Mouse (Mus musculus) C2C12 (cell line): Measurements from ENCODE around the gene Ssxb10. TPM values are rescaled to one million over a fixed set of nuclear protein-coding genes. Genes with fewer than 3 reads are reported as not detected.
"Not testable (repeated sequence)": the region's sequence is repeated elsewhere in the genome, so short reads cannot be mapped to it uniquely, and the experiment has no call there.

Source experiments
- H3K27me3 ChIP-seq: one replicate; pipeline ENCODE4 v1.6.1; 2011; ENCODE audit not compliant: control insufficient read depth, insufficient read depth, insufficient read length
- H3K36me3 ChIP-seq: one replicate; pipeline ENCODE4 v1.6.1; 2011; ENCODE audit not compliant: control insufficient read depth, insufficient read depth
- H3K4me3 ChIP-seq: one replicate; pipeline ENCODE4 v1.5.1; 2011; ENCODE audit warnings: mild to moderate bottlenecking, control low read depth; ENCODE audit not compliant: poor library complexity, insufficient read depth, severe bottlenecking
- H3K79me2 ChIP-seq: one replicate; pipeline ENCODE4 v1.6.1; 2011; ENCODE audit not compliant: control insufficient read depth, insufficient read depth
- H3K79me3 ChIP-seq: one replicate; pipeline ENCODE4 v1.6.1; 2011; ENCODE audit warnings: low read depth, control low read depth
- H3ac ChIP-seq: one replicate; pipeline ENCODE3; 2011; ENCODE audit warnings: low read depth; ENCODE audit not compliant: control insufficient read depth, insufficient read length
- CEBPB ChIP-seq: IDR thresholded peaks from one replicate; pipeline ENCODE4 v1.6.1; 2011; ENCODE audit warnings: low read depth, mild to moderate bottlenecking, control low read depth, moderate library complexity
- CTCF ChIP-seq: IDR thresholded peaks from one replicate; pipeline ENCODE4 v1.5.1; 2011; ENCODE audit not compliant: control insufficient read depth, insufficient read depth, insufficient read length
- FOSL1 ChIP-seq: IDR thresholded peaks from one replicate; pipeline ENCODE4 v1.8.0; 2011; ENCODE audit warnings: mild to moderate bottlenecking, low read length; ENCODE audit not compliant: poor library complexity, insufficient read depth, severe bottlenecking
- MAX ChIP-seq: IDR thresholded peaks from one replicate; pipeline ENCODE4 v1.6.1; 2011; ENCODE audit warnings: mild to moderate bottlenecking, control low read depth
- MYOD1 ChIP-seq: IDR thresholded peaks from one replicate; pipeline ENCODE4 v1.6.1; 2011; ENCODE audit warnings: low read depth; ENCODE audit not compliant: control insufficient read depth, insufficient read length
- MYOG ChIP-seq: IDR thresholded peaks from one replicate; pipeline ENCODE4 v1.6.1; 2011; ENCODE audit not compliant: control insufficient read depth, insufficient read length; ENCODE audit errors: extremely low read depth
- USF1 ChIP-seq: IDR thresholded peaks from one replicate; pipeline ENCODE4 v1.6.1; 2011; ENCODE audit warnings: low read depth, mild to moderate bottlenecking, control low read depth, moderate library complexity
- long read RNA-seq, 2 experiments: library from polyadenylated mRNA; unstranded; transcript quantifications; one replicate each; pipeline ENCODE4 v2.0.0; 2019 to 2020
- polyA plus RNA-seq: library from polyadenylated mRNA; unstranded; fragments of >200 nt; fragmentation: generic; extraction: Trizol; gene quantifications from one replicate; pipeline ENCODE4 v1.2.1, GENCODE M21; 2012; ENCODE audit warnings: missing spikeins

Ssxb10 gene
- polyA plus RNA-seq = not detected
- long read RNA-seq, experiment 1 = 0 reads
- long read RNA-seq, experiment 2 = 0 reads

GRCm38 (mm10) chrX:8327124-8327523 lies at the start of gene Ssxb10:
Ssxb10 (plus strand) TSS chrX:8327424.
- no peaks in the 10 kb centered on the region for H3K79me3 ChIP-seq
- H3K27me3 ChIP-seq = no peaks in the 10 kb centered on the region
- H3ac ChIP-seq = no peak within 1 kb of the TSS
- no peaks in the 10 kb centered on the region for H3K79me2 ChIP-seq
- no peak within 1 kb of the TSS for H3K4me3 ChIP-seq
- no peaks in the 10 kb centered on the region for H3K36me3 ChIP-seq
- TF ChIP-seq USF1 (no peak), MYOD1 (no peak), CTCF (no peak)

GRCm38 (mm10) chrX:8288621-8289020 lies 38.6 kb upstream of the Ssxb10 start:
- H3K79me2 ChIP-seq = no peaks in the 10 kb centered on the region
- H3K36me3 ChIP-seq = no peaks in the 10 kb centered on the region
- no peaks in the 10 kb centered on the region for H3K27me3 ChIP-seq
- TF ChIP-seq FOSL1 (no peak), USF1 (no peak), MYOD1 (no peak), CTCF (no peak), MAX (no peak), MYOG (no peak), CEBPB (no peak)
- H3ac ChIP-seq = no peak overlapping the region
- H3K4me3 ChIP-seq = no peak overlapping the region
- H3K79me3 ChIP-seq = no peaks in the 10 kb centered on the region

GRCm38 (mm10) chrX:8309302-8309701 lies 17.9 kb upstream of the Ssxb10 start:
- no peak for TF ChIP-seq CTCF
- TF ChIP-seq MYOD1 = no peak
- TF ChIP-seq MYOG = no peak
- Histone ChIP-seq H3K4me3 (no peak overlapping the region), H3K27me3 (no peaks in the 10 kb centered on the region), H3K79me2 (no peaks in the 10 kb centered on the region), H3K79me3 (no peaks in the 10 kb centered on the region), H3ac (no peak overlapping the region), H3K36me3 (no peaks in the 10 kb centered on the region)

- not testable (repeated sequence) for H3K4me3 ChIP-seq, H3K36me3 ChIP-seq, H3K27me3 ChIP-seq, H3K79me2 ChIP-seq, H3ac ChIP-seq, H3K79me3 ChIP-seq
Observed at GRCm38 (mm10) chrX:8314905-8315304, 12.3 kb upstream of the Ssxb10 start.

GRCm38 (mm10) chrX:8366678-8367077 lies 39.5 kb downstream of the Ssxb10 start, which contains the start of gene Ssxb9:
Ssxb9 (plus strand) TSS chrX:8366978.
- H3ac ChIP-seq, H3K79me2 ChIP-seq, H3K36me3 ChIP-seq, H3K27me3 ChIP-seq, H3K79me3 ChIP-seq, H3K4me3 ChIP-seq: not testable (repeated sequence)

Other genes starting within 250 kb of the Ssxb10 start
- 0.74 TPM for gene Was, start 236.9 kb upstream of the Ssxb10 start, polyA plus RNA-seq
- gene Wdr13, start 194.5 kb upstream of the Ssxb10 start, polyA plus RNA-seq = 11.1 TPM
- gene Rbm3, start 181.5 kb upstream of the Ssxb10 start, polyA plus RNA-seq = 537 TPM
- 9.9 TPM for gene Tbc1d25, start 151.2 kb upstream of the Ssxb10 start, polyA plus RNA-seq
- 73.1 TPM for gene Ebp, start 133.9 kb upstream of the Ssxb10 start, polyA plus RNA-seq
- 7.6 TPM for gene Porcn, start 120.9 kb upstream of the Ssxb10 start, polyA plus RNA-seq
- gene Ftsj1, start 75.0 kb upstream of the Ssxb10 start, polyA plus RNA-seq = 36.1 TPM
- gene Slc38a5, start 56.3 kb upstream of the Ssxb10 start, polyA plus RNA-seq = not detected
- not detected for gene Ssxb9, start 39.6 kb downstream of the Ssxb10 start, polyA plus RNA-seq
- gene Ssxb1, start 85.9 kb downstream of the Ssxb10 start, polyA plus RNA-seq = not detected
- gene Ssxb2, start 134.3 kb downstream of the Ssxb10 start, polyA plus RNA-seq = not detected
- not detected for gene Gm14459, start 197.5 kb downstream of the Ssxb10 start, polyA plus RNA-seq
- gene Ssxb6, start 220.8 kb downstream of the Ssxb10 start, polyA plus RNA-seq = not detected